Mouse (Mus musculus): ENCODE measurements around the gene Prrt1. TPM values are rescaled to one million over a fixed set of nuclear protein-coding genes. Genes with fewer than 3 reads are reported as not detected.

The Prrt1 gene
- polyA plus RNA-seq (2021; fragmentation: Nextera tagmentation) = 12.4 and 24.5 TPM in 2 replicates
- long read RNA-seq, experiment 1, partial matches to known transcripts = 1 of 5 reads
- long read RNA-seq, experiment 1, other reads (novel, unspliced or antisense) = 2 of 5 reads
- long read RNA-seq, experiment 2, partial matches to known transcripts = 2 of 12 reads
- long read RNA-seq, experiment 2, other reads (novel, unspliced or antisense) = 10 of 12 reads

GRCm38 (mm10) chr17:34629221-34629751 is at the start of gene Prrt1:
Gene Prrt1, plus strand, starts transcription at chr17:34629533.

GRCm38 (mm10) chr17:34589681-34590101 is 39.6 kb upstream of the Prrt1 start, which contains the start of gene Gpsm3:
Gene Gpsm3, plus strand, starts transcription at chr17:34589806.

GRCm38 (mm10) chr17:34591029-34591993 is 38.0 kb upstream of the Prrt1 start, which contains the start of gene Pbx2:
Gene Pbx2, plus strand, starts transcription at chr17:34591266.

GRCm38 (mm10) chr17:34597566-34598095 is 31.7 kb upstream of the Prrt1 start, which contains the start of gene Ager:
Gene Ager, plus strand, starts transcription at chr17:34597862.

GRCm38 (mm10) chr17:34603375-34604060 is 25.8 kb upstream of the Prrt1 start, which contains the start of gene Rnf5:
Gene Rnf5, minus strand, starts transcription at chr17:34603690.

GRCm38 (mm10) chr17:34604061-34604508 is 25.2 kb upstream of the Prrt1 start, which contains the start of gene Agpat1:
Gene Agpat1, plus strand, starts transcription at chr17:34604262.

GRCm38 (mm10) chr17:34615871-34616270 is 13.5 kb upstream of the Prrt1 start, which contains the start of gene Egfl8:
Gene Egfl8, minus strand, starts transcription at chr17:34615971.

GRCm38 (mm10) chr17:34627943-34628643 is 1.2 kb upstream of the Prrt1 start, which contains the start of gene Ppt2:
Gene Ppt2, minus strand, starts transcription at chr17:34628510.

GRCm38 (mm10) chr17:34644608-34645007 is 15.3 kb downstream of the Prrt1 start, which contains the start of gene Fkbpl:
Gene Fkbpl, plus strand, starts transcription at chr17:34644764.

GRCm38 (mm10) chr17:34646906-34647787 is 17.8 kb downstream of the Prrt1 start, which contains the start of gene Atf6b:
Gene Atf6b, plus strand, starts transcription at chr17:34647146.

GRCm38 (mm10) chr17:34670235-34670634 is 40.9 kb downstream of the Prrt1 start, which contains the start of gene Tnxb:
Gene Tnxb, plus strand, starts transcription at chr17:34670535.

Other genes starting within 250 kb of the Prrt1 start
- 0.48 and 0.95 TPM in 2 replicates for gene BC051142, start 230.7 kb upstream of the Prrt1 start, polyA plus RNA-seq (2021; fragmentation: Nextera tagmentation)
- not detected in 2 replicates for gene Btnl4, start 152.2 kb upstream of the Prrt1 start, polyA plus RNA-seq (2021; fragmentation: Nextera tagmentation)
- gene Btnl6, start 112.2 kb upstream of the Prrt1 start, polyA plus RNA-seq (2021; fragmentation: Nextera tagmentation) = not detected in 2 replicates
- 0.38 and 2.3 TPM in 2 replicates for gene Notch4, start 65.3 kb upstream of the Prrt1 start, polyA plus RNA-seq (2021; fragmentation: Nextera tagmentation)
- 0.33 and 1.7 TPM in 2 replicates for gene Gpsm3, start 39.7 kb upstream of the Prrt1 start, polyA plus RNA-seq (2021; fragmentation: Nextera tagmentation)
- 1.8 and 4.5 TPM in 2 replicates for gene Pbx2, start 38.3 kb upstream of the Prrt1 start, polyA plus RNA-seq (2021; fragmentation: Nextera tagmentation)
- 0.64 and 0.85 TPM in 2 replicates for gene Ager, start 31.7 kb upstream of the Prrt1 start, polyA plus RNA-seq (2021; fragmentation: Nextera tagmentation)
- gene Rnf5, start 25.8 kb upstream of the Prrt1 start, polyA plus RNA-seq (2021; fragmentation: Nextera tagmentation) = 171 and 196 TPM in 2 replicates
- gene Agpat1, start 25.3 kb upstream of the Prrt1 start, polyA plus RNA-seq (2021; fragmentation: Nextera tagmentation) = 68.0 and 88.2 TPM in 2 replicates
- gene Egfl8, start 13.6 kb upstream of the Prrt1 start, polyA plus RNA-seq (2021; fragmentation: Nextera tagmentation) = 4.0 and 4.1 TPM in 2 replicates
- gene Ppt2, start 1.0 kb upstream of the Prrt1 start, polyA plus RNA-seq (2021; fragmentation: Nextera tagmentation) = 6.5 and 13.9 TPM in 2 replicates
- 15.4 and 17.0 TPM in 2 replicates for gene Fkbpl, start 15.2 kb downstream of the Prrt1 start, polyA plus RNA-seq (2021; fragmentation: Nextera tagmentation)
- gene Atf6b, start 17.6 kb downstream of the Prrt1 start, polyA plus RNA-seq (2021; fragmentation: Nextera tagmentation) = 25.6 and 45.1 TPM in 2 replicates
- gene Tnxb, start 41.0 kb downstream of the Prrt1 start, polyA plus RNA-seq (2021; fragmentation: Nextera tagmentation) = 0.04 and 0.10 TPM in 2 replicates
- 3.9 and 8.9 TPM in 2 replicates for gene C4b, start 114.3 kb downstream of the Prrt1 start, polyA plus RNA-seq (2021; fragmentation: Nextera tagmentation)
- not detected in 2 replicates for gene Cyp21a1, start 175.0 kb downstream of the Prrt1 start, polyA plus RNA-seq (2021; fragmentation: Nextera tagmentation)
- gene Stk19, start 207.4 kb downstream of the Prrt1 start, polyA plus RNA-seq (2021; fragmentation: Nextera tagmentation) = 60.8 and 64.9 TPM in 2 replicates
- gene Dxo, start 207.5 kb downstream of the Prrt1 start, polyA plus RNA-seq (2021; fragmentation: Nextera tagmentation) = 25.6 and 26.2 TPM in 2 replicates
- 20.2 and 21.7 TPM in 2 replicates for gene Skiv2l, start 220.7 kb downstream of the Prrt1 start, polyA plus RNA-seq (2021; fragmentation: Nextera tagmentation)
- 34.1 and 37.6 TPM in 2 replicates for gene Nelfe, start 220.9 kb downstream of the Prrt1 start, polyA plus RNA-seq (2021; fragmentation: Nextera tagmentation)
- 0.39 and 0.50 TPM in 2 replicates for gene Cfb, start 233.0 kb downstream of the Prrt1 start, polyA plus RNA-seq (2021; fragmentation: Nextera tagmentation)
- gene Zbtb12, start 249.9 kb downstream of the Prrt1 start, polyA plus RNA-seq (2021; fragmentation: Nextera tagmentation) = 0.17 and 0.25 TPM in 2 replicates

Data from left cerebral cortex, adult 6 months (tissue).